Mouse (Mus musculus) embryonic fibroblast, embryonic 13.5 days (primary cell): ENCODE results near the gene Slc8a3.

Experiments
- CTCF ChIP-seq: IDR thresholded peaks from 2 replicates; pipeline ENCODE4 v1.5.1; 2011; ENCODE audit warnings: mild to moderate bottlenecking, control low read depth, low read length, moderate library complexity, borderline replicate concordance; ENCODE audit not compliant: insufficient read depth
- POLR2A ChIP-seq: IDR thresholded peaks from 2 replicates; pipeline ENCODE4 v1.6.1; 2011; ENCODE audit warnings: low read depth, mild to moderate bottlenecking, control low read depth, low read length, moderate library complexity

- TF ChIP-seq POLR2A (no peak), CTCF (no peak)
Observed at GRCm38 (mm10) chr12:81258215-81258614, 74.8 kb downstream of the Slc8a3 start.
